Mouse (Mus musculus) layer of hippocampus, adult 2 months (tissue): Measurements from ENCODE around the gene Snx21. TPM values are rescaled to one million over a fixed set of nuclear protein-coding genes. Genes with fewer than 3 reads are reported as not detected.
"Not testable (repeated sequence)": the region's sequence is repeated elsewhere in the genome, so short reads cannot be mapped to it uniquely, and the experiment has no call there.

ENCODE experiments used
- DNase-seq, 2 experiments: peaks; one replicate each; pipeline ENCODE4 v3.0.0; 2022; ENCODE audit warnings: low spot score in 2 of 2
- H3K27ac ChIP-seq: fragments of 200-600 bp; 2 replicates; pipeline ENCODE4 v1.8.1; 2022
- H3K4me3 ChIP-seq: fragments of 200-600 bp; 2 replicates; pipeline ENCODE4 v1.8.1; 2022; ENCODE audit warnings: mild to moderate bottlenecking
- CTCF ChIP-seq: fragments of 200-600 bp; conservative IDR thresholded peaks from 2 replicates; pipeline ENCODE4 v1.8.1; 2022; ENCODE audit warnings: antibody characterized with exemption, mild to moderate bottlenecking, moderate library complexity
- total RNA-seq, 2 experiments: library from RNA; stranded (reverse); gene quantifications; 2 replicates each; pipeline ENCODE4 v1.2.3; 2021

Snx21 gene
- total RNA-seq, 2 experiments from 2014 or later = 39.8 TPM

DNA sequence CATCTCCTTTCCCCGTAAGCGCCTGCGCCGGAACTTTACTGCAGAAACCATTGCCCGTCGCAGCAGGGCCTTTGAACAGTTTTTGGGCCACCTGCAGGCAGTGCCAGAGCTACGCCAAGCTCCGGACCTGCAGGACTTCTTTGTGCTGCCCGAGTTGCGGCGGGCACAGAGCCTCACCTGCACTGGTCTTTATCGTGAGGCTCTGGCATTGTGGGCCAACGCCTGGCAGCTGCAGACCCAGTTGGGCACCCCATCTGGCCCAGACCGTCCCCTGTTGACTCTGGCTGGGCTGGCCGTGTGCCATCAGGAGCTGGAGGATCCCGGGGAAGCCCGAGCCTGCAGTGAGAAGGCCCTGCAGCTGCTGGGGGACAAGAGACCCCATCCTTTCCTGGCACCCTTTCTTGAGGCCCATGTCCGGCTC lies 6.2 kb downstream of the Snx21 start:
- no peak overlapping the region for H3K4me3 ChIP-seq
- H3K27ac ChIP-seq = no peak overlapping the region
- TF ChIP-seq CTCF = no peak
- DNase-seq = no peak

DNA sequence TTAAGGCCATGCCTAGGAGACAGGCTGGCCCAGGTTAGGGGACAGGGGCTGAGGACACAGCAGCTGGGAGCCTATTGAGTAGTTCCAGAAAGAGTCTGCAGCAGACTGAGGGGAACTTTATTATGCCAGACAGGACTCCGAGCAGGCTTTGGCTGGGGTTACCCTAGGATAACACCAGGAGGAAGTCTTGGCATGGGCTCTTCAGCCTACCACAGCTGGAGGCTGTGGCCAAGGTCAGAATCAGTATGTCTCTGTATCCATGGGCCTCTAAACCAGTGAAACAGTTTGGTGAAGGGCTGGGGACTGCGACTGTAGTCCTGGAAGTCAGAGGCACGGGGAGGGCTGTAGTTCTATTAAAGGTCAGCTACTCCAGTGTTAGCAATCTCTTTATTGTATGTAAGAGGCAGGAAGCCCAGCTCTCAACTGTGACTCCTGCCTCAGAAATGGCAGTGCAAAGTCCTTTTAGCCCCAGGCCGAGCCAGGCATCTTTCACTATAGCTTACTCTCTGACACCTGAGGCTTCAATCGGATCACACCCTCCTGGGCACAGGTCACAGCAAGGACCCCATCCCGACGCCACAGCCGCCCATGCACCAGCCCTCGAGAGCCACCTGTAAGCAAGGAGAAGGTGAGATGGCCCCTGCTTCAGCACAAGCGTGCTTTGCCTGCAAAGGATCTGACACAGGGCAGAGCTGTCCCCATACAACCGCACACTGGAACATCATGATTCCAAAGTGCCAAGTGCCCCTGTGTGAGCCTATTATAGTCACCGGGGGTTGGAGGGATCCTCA lies 7.0 kb downstream of the Snx21 start:
- Histone ChIP-seq H3K27ac (no peak overlapping the region), H3K4me3 (no peak overlapping the region)
- DNase-seq = no peak
- no peak for TF ChIP-seq CTCF

DNA sequence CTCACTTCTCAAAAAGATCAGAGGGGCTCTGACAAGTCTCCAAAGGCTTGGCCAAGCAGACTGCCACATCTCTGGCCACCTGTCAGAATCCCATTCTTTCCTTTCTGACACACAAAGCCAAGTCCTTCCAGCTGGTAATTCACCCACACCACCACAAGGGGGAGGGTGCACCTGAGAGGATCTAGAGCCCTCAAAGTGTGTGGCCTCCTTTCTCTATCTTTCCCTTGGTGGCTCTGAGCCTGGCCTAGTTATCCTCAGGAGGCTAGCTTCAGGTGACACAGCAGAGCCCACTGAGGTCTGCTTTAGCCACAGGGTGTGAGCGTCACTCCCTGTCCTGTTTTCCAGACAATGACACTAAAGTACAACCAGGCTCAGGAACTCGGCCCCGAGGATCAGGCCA lies 7.6 kb downstream of the Snx21 start:
- DNase-seq = peak in 1 of 2 experiments; percentile 63
- Histone ChIP-seq H3K27ac (peak overlapping the region; percentile 53; the same call in 1 of the 2 replicates), H3K4me3 (no peak overlapping the region)
- TF ChIP-seq CTCF = peak; percentile 83

DNA sequence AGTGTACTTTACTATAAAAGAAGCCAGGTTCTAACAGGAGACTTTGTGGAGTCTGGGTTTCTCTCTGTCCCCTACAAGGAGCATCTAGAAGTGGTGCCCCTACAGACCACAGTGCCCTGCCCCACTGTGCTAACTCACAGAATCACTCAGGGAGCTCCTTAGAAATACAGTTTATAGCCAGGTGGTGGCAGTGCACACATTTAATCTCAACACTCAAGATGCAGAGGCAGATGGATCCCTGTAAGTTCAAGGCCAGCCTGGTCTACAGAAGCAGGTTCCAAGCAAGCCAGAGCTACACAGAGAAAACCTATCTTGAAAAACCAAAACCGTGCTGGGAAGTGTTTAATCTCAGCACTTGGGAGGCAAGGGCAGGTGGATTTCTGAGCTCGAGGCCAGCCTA lies 8.1 kb downstream of the Snx21 start:
- no peak for DNase-seq
- Histone ChIP-seq H3K4me3 (no peak overlapping the region), H3K27ac (peak overlapping the region; percentile 53)
- no peak for TF ChIP-seq CTCF

DNA sequence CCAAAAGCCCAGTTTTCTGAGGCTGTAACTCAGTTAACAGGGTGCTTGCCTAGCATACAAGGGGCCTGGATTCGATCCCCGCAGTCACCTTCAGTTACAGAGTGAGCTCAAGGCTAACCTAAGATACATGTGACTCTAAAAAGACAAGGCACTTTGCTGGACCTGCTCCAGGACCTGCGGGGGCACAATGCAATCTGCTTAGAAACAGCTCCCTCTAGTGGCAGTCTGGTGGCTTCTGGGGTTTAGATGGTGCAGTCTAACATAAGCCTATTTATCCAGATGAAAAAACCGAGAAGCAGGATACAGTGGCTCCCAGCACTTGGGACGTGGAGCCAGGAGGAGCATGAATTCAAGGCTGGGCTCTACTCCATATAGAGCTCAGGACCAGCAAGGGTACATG lies 8.7 kb downstream of the Snx21 start:
- DNase-seq = peak; percentile 87 to 89
- no peak overlapping the region for H3K4me3 ChIP-seq
- TF ChIP-seq CTCF = peak; percentile 90
- H3K27ac ChIP-seq = peak overlapping the region; percentile 53

DNA sequence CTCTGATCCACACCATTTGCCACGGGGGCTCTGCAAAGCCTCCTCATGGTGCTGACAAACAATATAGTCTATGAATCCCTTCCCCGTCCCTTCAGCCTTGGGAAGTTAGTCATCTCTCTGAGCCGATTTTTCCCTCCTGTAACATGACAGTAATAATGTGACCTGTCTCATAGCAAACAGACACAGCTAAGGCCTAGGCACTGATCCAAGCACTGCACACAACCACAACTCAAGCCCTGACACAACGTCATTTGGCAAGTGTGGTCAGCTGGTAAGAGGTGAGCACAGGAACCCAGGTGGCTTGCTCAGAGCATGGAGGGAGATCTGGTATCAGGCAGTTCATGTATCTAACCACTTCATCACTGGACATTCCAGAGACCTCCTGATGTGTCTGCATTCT lies 10.2 kb downstream of the Snx21 start:
- Histone ChIP-seq H3K27ac (no peak overlapping the region), H3K4me3 (no peak overlapping the region)
- DNase-seq = no peak
- TF ChIP-seq CTCF = no peak

DNA sequence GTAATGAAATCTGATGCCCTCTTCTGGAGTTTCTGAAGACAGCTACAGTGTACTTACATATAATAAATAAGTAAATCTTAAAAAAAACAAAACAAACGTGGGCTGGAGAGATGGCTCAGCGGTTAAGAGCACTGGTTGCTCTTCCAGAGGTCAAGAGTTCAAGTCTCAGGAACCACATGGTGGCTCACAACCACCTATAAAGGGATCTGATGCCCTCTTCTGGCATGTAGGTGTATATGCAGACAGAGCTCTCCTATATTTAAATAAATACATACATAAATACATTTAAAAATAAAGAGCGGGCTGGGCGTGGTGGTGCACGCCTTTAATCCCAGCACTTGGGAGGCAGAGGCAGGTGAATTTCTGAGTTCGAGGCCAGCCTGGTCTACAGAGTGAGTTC lies 12.9 kb downstream of the Snx21 start:
- peak; percentile 71 for TF ChIP-seq CTCF
- not testable (repeated sequence) for H3K4me3 ChIP-seq, DNase-seq, H3K27ac ChIP-seq

DNA sequence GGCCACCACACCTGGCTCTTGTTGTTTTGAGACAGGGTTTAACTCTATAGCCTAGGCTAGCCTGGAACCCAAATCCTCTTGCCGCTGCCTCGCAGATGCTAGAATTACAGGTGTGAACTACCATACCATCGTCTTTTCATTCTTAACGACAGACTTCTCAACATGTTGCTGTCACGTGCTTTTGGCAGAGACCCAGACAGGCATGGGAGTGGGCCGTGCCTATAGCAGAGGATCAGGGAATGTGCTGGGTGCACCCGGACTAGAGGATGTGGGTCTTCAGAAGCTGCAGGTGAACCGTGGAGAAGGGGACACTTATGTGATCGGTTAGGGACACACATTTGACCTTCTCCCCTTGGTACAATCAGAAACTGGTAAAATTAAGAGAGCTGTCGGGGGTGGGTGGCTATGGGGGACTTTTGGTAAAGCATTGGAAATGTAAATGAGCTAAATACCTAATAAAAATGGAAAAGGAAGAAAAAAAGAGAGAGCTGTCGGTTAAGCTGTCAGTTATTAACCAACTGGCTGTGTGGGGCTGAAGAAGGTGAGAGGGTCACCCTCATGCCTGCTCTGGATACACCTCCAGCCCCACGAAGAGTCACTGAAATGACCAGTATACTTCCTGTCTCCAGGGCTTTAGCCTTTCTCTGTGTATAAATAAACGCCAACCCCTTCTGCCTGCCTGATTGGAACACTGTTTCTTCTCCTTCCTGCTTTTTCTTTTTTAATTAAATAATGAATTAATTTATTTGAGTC lies 14.8 kb downstream of the Snx21 start:
- no peak for TF ChIP-seq CTCF
- DNase-seq = no peak
- H3K27ac ChIP-seq = no peak overlapping the region
- H3K4me3 ChIP-seq = no peak overlapping the region

DNA sequence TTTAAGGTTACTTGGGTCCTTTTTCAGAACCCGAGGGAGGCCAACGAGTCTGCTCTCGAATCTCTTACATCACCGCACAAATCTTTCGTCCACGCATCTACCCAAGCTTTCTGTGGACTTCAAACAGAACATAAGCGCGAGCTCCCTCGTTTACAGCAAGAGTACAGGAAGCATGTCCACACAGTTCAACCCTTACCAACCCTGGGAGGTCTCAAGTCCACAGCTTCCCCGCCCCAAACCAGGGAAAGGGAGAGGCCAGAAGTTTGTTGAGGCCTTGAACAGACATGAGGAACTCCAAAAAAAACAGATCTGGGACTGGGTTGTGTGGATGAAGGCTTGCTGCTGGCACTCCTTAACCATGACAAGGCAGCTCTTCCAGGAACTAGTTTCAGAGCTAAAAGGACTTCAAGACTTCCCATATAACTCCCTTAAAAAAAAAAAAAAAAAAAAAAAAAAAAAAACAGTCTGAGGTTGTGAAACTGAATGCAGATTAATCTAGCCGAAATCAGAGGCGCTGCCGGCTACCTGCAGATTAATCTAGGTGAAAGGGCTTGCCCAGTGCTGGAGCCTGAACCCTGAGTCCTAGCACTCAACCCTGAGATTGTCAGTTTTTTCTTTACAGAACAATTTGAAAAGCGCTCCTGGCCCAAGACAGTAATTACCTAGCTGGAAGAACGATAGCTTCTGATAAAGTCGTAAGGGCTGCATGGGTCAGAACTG lies 17.7 kb downstream of the Snx21 start:
- no peak overlapping the region for H3K27ac ChIP-seq
- TF ChIP-seq CTCF = no peak
- peak overlapping the region; percentile 100 for H3K4me3 ChIP-seq
- DNase-seq = no peak

DNA sequence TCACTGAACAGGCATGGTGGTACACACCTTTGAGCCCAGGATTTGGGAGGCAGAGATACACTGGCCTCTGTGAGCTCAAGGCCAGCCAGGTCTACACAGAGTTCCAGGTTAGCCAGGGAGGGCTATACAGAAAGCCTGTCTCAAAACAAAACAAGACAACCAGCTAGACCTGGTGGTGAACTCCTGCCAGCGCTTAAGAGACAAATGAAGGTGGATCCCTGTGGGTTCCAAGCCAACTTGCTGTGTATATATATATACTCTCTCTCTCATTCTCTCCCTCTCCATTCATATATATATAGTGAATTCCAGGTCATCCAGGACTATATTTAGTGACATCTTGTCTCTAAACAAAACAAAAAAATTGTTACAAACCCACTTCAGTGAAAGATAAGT lies 18.3 kb downstream of the Snx21 start:
- Histone ChIP-seq H3K4me3 (peak overlapping the region; percentile 100), H3K27ac (no peak overlapping the region; the same call in 1 of the 2 replicates)
- no peak for DNase-seq
- no peak for TF ChIP-seq CTCF

DNA sequence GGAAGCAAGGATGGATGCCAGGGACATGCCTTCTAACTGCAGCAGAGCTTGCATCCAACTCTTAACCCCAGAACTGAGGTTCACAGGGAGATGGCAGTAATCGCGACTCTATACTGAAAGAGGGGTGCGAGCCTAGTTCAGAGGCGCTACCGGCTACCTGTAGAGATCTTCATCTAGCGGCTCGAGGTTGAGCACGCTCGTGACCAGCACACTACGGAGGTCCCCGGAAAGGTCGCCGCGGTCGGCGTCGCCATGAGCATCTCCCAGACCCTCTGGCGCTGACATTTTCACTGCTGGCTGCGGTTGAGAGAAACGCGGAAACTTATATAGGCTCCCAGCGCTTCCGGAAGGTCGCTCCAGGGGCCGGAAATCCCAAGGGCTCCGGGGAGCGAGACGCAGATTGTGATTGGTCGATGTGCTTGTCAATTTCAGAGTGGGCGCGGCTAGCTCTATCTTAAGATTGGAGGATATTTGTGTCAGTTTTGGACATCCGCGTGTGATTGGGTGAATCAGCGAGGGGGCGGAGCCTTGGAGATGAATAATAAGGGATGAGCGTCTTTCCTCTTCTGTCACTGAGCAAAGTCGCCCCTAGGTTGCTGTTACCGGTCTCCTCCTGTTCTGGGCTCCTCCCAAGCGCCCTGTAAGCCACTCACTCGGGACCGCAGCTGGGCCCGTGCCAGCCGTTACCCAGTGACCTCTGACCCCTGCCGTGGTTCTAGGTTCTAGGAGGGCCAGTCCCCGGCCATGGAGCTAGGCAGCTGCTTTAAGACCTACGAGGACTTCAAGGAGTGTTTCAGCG lies 19.1 kb downstream of the Snx21 start, which contains the start of the genes Acot8 and Zswim3:
Gene Acot8, minus strand, starts transcription at position 350 of the 799 bp plus-strand sequence.
Gene Zswim3, plus strand, starts transcription at position 566 of the 799 bp plus-strand sequence.
- DNase-seq = peak; percentile 98
- Histone ChIP-seq H3K27ac (peak within 1 kb of the TSS; percentile 91), H3K4me3 (peak within 1 kb of the TSS; percentile 100)
- no peak for TF ChIP-seq CTCF

DNA sequence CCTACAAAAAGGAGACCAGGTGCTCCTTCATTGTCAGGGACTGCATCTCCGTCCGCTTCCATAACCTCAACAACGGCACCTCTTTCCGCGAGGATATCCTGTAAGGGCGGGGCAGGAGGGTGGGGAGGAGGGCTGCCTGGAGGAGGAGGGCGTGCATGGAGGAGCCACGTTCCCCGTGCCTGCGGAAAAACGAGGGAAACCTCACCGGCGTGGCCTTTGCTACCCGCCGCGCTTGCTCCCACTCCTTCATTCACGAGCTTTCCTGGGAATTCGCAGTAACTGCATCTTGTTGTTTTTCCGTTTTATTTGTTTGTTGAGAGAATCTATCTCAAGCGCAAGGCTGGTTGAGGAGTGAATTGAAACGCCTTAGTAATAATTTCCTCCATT lies 19.7 kb downstream of the Snx21 start:
- Histone ChIP-seq H3K4me3 (peak overlapping the region; percentile 100), H3K27ac (peak overlapping the region; percentile 91)
- TF ChIP-seq CTCF = no peak
- DNase-seq = no peak
